Mouse (Mus musculus): Measurements from ENCODE around the gene Krt222. TPM values are rescaled to one million over a fixed set of nuclear protein-coding genes. Genes with fewer than 3 reads are reported as not detected.
"Not testable (repeated sequence)": the region's sequence is repeated elsewhere in the genome, so short reads cannot be mapped to it uniquely, and the experiment has no call there.

Gene Krt222
- 10 to 100 TPM; 23.5 to 23.9 TPM for total RNA-seq (2021)

DNA sequence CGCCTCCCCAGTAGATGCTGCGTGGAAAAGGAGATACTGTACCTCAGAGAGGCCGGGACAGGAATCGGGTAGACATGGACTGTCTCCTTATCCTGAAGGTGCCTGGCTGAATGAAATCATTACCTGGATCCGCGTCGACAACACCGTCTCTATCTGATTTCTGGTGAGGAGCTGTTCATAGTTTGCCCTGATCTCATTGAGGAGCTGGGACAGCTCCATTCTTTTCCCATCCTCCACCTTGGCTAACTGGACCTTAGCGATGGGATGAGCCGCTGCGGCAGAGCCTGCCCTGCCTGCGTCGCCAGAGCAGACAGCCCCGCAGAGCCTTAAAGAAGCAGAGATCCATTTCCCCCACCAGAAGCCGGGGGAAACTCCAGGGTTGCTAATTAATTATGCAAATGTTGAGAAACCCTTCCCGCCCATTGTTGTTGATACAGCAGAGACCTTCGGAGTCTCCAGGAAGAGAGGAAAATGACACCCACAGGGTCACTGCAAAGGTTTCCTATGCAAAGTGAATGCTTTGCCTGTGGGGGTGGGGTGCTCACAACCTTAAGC, at the start of gene Krt222:
Gene Krt222, minus strand, starts transcription at position 266 of the 555 bp plus-strand sequence.
- DNase-seq, result peak; percentile 29 to 31

DNA sequence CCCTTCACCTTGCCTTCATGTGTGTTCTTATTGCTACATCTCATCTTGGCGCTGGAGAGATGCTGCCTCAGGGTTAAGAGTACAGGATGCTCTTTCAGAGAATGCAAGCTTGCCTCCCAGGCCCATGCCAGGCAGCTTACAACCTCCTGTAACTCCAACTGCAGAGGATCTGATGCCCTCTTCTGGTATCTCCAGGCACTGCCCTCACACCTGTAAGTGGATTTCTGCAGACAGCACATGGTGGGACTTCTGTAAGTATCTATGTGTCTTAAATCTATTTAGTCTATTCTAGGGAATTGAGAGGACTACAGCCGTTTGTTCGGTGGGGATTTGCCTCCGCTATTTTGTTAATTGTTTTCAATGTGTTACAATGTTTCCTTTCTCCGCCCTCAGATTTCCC, 49.0 kb upstream of the Krt222 start:
- peak in 1 of 2 experiments; percentile 16 for DNase-seq

DNA sequence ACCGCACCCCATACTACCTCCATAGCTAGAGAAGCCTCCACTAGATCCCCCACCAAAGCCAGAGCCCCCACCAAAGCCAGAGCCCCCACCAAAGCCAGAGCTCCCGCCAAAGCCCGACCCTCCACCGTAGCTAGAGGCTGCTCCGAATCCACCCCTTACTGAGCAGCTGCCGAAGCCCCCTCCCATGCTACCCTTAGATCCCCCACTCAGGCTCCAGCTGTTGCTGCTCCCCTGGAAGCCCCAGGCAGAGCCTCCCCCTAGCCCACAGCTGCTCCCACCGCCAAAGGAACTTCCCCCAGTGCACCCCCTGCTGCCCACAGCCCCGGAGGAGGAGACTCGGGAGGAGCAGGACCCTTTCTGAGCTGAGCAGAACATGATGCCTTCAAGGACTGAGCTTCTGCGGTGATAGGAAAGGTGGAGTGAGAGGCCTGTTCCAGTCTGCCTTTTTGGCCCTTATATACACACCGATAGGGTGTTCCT, 41.0 kb upstream of the Krt222 start, which contains the start of gene Krt24:
Gene Krt24, minus strand, starts transcription at position 430 of the 480 bp plus-strand sequence.
- DNase-seq, result no peak

DNA sequence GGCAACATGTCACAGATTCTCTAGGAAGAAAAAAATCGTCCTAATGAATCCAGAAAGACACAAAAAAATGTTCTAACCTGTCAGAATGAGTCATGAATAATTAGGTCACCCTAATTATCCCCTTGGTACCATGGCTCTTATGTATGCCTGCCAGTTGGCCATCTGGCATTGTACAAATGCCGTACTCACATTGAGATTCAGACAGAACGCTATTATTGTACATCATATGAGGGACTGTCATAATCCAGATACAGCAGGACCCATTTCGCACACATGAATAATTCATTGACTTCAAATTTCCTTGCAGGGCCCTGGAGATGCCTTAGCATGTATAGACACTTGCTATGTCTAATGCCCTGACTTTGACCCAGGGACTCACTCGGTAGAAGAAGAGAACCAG, 40.1 kb upstream of the Krt222 start:
- no peak for DNase-seq

DNA sequence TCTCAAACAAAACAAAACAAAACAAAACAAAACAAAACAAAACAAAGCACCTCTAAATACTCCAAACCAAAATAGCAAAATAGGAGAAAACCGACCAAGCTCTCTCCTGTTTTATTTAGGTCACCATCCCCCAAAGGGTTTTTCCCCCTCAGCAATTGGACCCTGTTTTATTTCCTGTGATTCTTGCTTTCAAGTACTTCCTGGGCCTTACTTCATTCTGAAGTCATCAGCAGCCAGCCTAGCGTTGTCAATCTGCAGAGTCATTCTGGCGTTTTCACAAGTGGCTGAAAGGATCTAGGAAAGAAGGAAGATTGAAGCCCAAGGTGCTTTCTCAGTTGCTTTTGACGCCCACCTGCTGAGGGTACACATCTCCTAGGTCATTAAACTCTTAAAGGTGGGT, 39.4 kb upstream of the Krt222 start:
- DNase-seq, result no peak

DNA sequence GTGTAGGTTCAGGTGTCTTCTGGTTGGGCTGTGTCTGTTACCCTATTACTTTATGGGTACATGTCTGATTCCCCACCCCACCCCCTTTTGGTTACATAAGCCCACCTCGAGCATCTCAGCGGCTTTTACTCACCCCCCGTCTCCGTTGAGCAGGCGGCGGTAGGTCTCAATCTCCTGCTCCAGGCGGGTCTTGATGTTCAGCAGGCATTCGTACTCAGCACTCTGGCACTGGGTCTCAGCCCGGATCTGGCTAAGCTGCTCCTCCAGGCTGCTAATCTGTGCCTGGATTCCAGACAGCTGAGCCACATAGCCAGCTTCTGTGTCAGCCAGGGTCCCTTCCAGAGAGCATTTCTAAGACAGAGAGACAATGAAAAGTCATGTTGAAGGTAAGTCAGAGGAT, 37.2 kb upstream of the Krt222 start:
- DNase-seq, result no peak

DNA sequence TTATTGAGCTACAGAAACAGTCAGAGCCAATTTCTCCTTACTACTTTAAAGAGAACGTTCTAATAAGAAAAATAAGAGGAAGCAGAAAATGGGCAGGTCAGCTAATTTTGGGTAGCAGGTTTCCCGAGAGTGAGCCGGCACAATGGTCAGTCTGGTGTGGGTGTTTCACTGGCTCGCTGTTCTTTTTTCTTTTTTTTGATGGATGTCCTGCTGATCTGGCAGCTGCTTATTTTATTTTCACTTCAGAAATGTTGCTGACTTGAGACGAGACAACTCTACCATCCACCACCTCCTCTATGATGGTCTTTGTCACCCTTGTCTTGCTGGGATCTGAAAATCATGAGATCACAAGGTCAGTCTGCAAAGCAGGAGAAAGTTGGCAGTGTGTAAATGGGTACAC, 36.1 kb upstream of the Krt222 start:
- no peak for DNase-seq

DNA sequence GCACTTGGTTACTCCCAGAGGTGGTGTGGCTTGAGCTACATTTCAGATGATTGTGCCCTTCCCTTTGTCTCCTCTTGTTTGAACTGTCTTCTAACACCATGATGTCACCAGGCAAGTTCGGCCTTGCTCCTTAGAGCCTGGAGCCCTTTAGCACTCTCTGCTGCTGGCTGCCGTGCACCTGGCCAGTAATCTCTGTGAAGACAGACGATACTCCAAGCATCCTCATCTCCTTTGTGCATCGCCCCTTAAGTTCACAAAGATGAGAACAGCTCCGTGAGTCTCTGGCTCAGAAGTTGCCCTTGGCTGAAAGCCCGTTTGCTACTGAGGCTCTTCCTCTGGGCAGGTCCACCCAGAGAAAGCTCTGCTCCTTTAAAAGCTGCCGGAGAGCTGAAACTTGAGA, 32.9 kb upstream of the Krt222 start:
- no peak for DNase-seq

DNA sequence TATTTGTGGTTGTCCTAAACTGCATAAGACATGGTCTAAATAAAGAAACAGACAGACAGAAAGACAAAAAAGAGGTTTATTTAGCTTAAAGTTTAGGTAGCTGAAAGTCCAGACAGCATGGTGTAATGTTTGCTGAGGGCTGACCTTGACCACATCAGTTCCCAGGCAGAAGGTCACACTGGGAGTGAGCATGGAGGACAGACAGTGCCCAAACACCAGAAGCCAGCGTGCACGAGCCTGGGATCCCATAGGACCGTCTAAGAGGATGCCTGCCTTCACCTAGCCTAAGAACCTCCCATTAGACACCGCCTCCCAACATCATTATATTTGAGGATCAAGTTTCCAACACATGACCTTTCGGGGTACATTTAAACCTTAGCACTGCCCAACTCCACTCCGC, 31.7 kb upstream of the Krt222 start:
- DNase-seq, result no peak

DNA sequence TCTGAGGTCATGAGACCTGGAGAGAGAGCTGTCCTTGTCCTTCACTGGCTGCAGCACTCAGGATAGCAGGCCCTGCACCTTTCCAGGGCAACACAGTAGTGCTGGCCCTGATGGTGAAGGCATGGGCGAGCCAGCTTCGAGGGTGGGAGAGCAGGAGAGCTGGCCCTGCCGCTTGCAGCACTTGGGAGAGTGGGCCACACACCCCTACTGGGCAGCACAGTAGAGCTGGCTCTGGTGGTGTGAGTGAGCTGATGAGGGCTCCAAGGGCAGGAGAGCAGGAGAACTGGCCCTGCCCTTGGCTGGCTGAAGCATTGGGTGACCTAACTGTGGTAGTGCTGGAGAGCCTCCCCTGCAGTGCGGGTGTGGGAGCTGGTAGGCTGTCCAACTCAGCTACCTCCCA, 28.8 kb upstream of the Krt222 start:
- no peak for DNase-seq

DNA sequence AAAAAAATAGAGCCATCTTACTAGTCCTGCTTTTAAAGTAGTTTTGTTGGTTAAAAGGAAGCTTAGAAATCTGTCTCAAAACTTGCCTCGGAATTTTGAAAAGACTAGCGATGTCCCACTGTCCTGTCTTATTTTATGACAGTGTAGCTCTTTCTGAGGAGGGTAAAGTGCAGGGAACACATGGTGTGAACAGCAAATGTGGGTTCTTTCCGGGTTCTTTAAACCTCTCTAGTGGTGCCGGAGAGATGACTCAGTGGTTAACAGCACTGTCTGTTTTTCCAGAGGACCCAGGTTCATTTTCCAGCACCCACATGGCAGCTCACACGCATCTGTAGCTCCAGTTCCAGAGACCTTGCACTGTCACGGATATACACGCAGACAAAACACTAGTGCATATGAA, 25.3 kb upstream of the Krt222 start:
- no peak for DNase-seq

DNA sequence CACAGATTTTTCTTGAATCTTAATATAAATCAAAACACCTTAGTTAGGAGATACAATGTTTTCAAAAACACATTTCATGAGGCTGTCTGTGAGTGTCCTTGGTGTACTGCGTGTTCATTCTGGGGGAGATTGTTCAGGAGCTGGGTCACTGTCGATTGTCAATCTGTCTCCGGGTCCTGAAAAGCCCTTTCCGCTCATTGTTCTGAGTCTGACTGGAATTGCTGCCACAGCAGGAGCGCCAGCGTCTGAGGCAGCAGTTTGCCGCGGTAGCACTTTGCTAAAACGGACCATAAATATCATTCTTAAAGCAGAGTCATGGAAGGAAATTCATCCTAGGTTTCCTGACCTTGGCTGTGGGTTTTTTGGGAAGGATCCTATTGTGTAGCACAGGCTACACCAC, 21.9 kb upstream of the Krt222 start:
- DNase-seq, result no peak

DNA sequence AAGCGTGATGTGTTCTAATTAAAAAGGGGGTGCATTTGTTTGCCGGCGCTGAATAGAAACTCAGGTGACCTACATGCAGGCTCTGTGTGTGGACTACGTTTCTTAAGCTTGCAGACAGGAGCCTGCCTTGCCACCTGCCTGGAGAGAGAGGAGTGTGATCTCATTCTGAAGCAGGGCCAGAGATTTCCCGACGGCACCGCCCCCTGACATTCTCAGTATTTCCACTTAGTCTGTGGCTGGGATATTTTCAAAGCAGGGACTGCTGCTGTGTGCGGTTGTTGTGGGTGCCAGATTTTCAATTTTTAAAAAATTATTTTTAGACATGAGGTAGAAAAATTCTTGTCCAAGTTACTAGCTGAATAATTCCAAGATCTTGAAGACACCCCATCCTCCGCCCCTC, 21.3 kb upstream of the Krt222 start:
- peak; percentile 18 to 33 for DNase-seq

DNA sequence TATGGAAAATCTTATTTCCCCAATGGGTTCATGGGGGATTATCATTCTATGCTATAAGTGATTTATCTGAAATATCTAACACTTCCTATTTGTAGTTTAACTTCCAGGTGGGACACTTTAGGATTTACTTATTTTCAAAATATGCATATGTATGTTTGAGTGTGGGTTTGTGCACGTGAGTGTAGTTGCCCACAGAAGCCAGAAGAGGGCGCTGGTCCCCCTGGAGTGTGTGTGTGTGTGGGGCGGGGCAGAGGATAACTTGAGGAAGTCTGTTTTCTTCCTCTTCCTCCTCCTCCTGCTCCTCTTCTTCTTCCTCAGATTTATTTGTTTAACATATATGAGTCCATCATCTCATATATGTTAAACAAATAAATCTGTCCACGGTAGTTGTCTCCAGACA, 12.3 kb upstream of the Krt222 start:
- no peak for DNase-seq

DNA sequence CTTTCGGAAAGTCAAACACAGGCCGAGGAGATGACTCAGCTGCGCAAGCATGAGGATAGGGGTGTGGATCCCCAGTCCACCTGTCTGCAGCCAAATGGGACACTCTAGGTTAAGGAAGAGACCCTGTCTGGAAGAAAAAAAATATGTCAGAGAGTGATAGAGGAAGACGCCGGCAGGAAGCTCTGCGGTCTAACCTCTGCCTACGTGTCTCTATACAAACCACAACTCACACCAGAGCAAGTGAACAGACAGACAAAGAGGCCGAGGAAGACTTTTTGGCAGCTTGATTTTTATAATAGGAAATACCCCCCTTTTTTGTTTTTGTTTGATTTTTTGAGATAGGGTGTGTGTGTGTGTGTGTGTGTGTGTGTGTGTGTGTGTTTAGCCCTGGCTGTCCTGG, 11.4 kb upstream of the Krt222 start:
- DNase-seq, result no peak

DNA sequence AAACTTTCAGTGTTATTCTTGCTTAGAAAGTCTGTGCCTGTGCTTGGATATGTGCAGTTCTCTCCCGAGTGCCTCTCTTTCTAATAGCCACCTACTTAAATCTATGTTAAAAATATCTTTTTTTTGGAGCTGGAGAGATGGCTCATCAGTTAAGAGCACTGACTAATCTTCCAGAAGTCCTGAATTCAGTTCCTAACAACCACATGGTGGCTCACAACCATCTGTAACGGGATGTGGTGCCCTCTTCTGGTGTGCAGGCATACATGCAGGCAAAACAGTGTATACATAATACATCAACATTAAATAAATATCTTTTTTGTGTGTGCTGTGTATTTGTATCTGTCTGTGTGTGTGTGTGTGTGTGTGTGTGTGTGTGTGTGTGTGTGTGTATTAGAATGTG, 10.0 kb upstream of the Krt222 start:
- DNase-seq, result no peak

DNA sequence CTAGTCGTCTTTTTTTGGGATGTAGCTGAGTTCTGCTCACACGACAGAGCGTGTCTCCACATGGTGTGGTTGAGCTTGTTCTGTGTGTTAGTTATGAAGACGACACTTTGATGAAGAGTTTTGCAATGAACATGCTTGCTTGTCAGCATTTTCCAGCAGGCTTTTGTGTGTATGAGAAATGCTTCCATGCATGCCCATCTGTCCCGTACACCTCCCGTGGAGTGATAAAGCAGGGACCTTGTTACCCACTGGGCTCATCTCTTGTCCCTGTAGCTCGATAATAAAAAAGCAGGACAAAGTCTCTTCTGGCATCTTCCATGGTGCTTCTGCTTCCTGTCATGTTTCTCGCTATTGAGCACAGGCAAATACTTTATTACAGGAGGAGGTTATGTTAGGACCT, 8.8 kb upstream of the Krt222 start:
- DNase-seq, result no peak

DNA sequence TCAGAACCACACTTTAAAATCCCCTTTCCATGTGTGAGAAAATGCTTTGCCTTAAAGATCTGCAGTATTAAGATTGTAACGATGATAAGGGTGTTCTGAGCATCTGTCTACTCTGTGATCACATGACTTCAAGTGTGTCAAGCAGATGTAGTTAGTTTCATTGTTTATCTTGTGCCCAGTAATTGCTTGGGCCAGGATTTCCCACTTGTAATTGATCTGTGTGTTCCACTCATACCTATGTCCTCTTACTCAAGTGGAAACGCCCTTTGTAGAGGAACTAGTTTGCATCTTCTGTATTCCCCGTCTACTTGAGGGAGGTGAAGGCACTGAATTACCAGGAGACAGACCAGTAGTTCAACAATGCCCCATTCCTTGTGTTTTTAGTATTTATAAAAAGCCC, 6.8 kb upstream of the Krt222 start:
- DNase-seq, result no peak

DNA sequence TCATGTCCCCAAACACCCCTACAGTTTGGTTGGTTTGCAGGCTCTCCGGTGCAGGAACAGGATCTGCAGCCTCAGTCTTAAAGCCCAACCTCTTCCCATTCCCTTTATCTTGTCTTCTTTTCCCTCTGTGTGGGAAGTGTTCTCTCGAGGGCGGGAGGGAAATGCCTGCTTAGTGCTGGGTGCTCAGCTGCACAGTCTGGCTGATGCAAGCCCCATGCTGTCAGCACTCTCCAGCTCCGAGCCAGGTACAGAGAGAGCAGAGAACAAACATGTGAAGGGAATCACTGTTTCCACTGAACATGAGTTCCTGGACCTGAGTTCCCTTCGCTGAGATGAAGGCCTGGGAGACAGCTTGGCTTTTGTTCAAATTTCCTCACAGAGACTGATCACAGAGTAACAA, 6.4 kb upstream of the Krt222 start:
- DNase-seq, result peak; percentile 20 to 40

DNA sequence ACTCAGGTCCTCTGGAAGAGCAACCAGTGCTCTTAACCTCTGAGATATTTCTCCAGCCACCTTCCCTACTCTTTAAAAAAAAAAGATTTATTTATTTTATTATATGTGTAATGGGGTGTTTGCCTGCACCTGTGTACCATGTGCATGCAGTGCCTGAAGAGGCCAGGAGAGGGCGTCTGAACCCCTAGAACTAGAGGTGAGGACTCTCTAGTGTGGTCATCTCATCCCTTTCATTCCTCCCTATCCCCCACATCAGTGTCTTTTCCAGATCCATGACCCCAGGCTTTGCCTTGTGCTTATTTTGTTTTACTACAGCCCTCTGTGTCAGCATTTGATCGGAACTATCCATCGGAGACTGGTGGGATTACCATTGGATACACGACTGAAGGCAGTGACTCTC, 5.2 kb upstream of the Krt222 start:
- no peak for DNase-seq

DNA sequence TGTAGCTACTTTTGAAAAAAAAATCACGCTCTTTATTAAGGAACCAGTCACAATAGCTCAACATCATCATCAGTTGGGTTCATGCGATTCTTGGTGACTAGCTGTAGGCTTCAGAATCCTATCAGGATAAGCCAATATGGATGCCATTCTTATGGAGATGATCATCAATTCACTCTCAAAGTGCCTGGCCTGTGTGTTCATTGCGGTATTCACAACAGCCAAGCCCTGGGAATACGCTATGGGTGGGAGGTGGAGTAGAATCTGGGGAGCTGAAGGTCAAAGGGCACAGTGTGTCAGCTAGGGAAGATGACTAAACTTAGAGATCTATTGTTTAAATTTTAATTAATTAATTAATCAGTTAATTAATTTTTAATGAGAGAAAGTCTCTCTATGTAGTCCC, 4.0 kb upstream of the Krt222 start:
- DNase-seq, result no peak

DNA sequence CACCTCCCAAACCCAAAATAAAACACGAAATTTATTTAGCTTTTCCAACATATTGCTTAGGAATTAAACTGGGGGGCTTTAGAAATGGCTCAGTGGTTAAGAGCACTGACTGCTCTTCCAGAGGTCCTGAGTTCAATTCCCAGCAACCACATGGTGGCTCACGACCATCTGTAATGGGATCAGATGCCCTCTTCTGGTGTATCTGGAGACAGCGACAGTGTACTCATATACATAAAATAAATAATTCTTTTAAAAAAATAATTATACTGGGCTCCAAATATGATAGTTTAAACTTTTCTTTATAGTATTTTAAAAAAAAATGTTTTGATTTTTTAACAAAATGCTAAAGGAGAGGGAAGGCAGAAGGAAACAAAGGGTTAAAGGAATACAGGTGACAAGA, 634 bp upstream of the Krt222 start:
- not testable (repeated sequence) for DNase-seq

DNA sequence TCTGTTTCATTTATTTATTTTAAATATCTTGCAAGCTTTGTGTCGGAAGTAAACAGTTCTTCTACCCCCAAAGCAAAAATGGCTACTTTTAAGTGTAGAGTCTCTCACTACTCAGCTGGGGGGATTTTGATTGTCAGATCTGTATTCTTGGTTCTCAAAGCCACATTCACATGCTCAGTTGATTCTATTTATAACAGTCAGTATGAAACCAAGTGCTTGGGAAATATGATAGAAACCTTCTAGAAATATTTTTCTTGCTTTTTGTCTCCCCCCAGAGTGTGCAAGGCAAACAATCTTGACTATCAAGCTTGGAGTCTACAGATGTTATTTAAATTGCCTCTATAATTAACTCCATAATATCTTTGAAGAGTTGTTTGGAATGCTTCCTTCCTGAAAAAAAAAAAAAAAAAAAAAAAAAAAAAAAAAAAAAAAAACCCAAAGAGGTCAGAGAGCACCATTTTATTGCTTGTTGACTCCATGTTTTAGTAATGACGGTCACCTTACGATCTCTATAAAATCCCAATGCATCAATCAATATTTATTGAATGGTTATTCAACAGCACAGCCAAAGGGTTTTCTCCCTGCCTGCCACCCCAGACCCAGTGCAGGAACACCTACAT, 575 bp downstream of the Krt222 start:
- DNase-seq, result no peak

DNA sequence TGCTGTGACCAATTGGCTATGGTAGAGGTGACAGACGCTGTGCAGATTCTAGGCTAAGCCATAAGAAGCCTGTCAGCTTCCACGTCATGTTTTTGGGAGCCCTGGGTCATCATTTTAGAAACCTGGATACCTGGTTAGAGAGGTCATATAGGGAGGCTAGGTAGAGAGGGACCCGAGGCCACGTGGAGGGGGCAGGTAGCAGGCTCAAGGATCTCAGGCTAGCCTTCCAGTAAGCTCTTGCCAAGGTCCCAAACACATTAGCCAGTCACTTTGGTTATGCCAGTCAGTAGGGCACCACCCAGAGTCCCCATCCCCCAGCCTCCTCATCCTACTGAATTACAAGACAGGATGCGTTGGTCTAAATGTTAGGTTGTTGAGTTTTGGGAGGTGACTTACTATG, 1.8 kb downstream of the Krt222 start:
- DNase-seq, result no peak

DNA sequence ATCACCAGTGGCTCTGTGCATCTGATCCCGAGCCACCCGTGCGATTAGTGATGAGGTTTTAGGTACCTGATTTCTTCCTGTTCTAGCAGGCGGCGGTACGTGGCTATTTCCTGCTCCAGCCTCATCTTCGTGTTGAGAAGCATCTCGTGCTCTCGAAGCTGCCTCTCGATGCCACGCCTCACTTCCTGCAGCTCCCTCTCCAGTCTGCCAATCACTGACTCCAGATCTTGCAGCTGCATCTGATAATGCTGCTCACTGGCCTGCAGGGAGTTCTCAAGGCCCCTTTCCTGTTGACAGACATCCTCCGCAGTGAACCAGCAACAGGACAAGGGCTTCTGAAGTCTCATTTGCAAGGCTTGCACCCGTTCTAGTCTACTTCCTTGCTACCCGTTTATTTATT, 5.4 kb downstream of the Krt222 start:
- no peak for DNase-seq

All from layer of hippocampus, postnatal 36 days (tissue).